Mouse (Mus musculus) heart, adult 2 months (tissue): Measurements from ENCODE around the gene Bloc1s5. TPM values are rescaled to one million over a fixed set of nuclear protein-coding genes. Genes with fewer than 3 reads are reported as not detected.

Source experiments
- DNase-seq, 2 experiments: peaks; one replicate each; pipeline ENCODE4 v3.0.0; 2021
- H3K27ac ChIP-seq: fragments of 200-600 bp; 2 replicates; pipeline ENCODE4 v1.8.1; 2022
- H3K27me3 ChIP-seq: fragments of 200-500 bp; 2 replicates; pipeline ENCODE4 v1.6.1; 2012; ENCODE audit warnings: mild to moderate bottlenecking, low read length, inconsistent platforms, mixed read lengths; ENCODE audit not compliant: control insufficient read depth, insufficient read depth
- H3K36me3 ChIP-seq: fragments of 200-500 bp; 2 replicates; pipeline ENCODE4 v1.6.1; 2012; ENCODE audit warnings: low read length, inconsistent platforms; ENCODE audit not compliant: control insufficient read depth, insufficient read depth
- H3K4me1 ChIP-seq: fragments of 200-500 bp; 2 replicates; pipeline ENCODE4 v1.6.1; 2011; ENCODE audit warnings: low read length; ENCODE audit not compliant: control insufficient read depth, insufficient read depth
- H3K4me3 ChIP-seq: fragments of 200-600 bp; 2 replicates; pipeline ENCODE4 v1.8.1; 2022
- H3K79me2 ChIP-seq: fragments of 200-500 bp; replicated peaks from 2 replicates; pipeline ENCODE4 v1.6.1; 2012; ENCODE audit warnings: mild to moderate bottlenecking, inconsistent platforms, low read length, moderate library complexity, mixed read lengths; ENCODE audit not compliant: control insufficient read depth, insufficient read depth
- H3K9ac ChIP-seq: fragments of 200-500 bp; 2 replicates; pipeline ENCODE4 v1.6.1; 2012; ENCODE audit warnings: low read depth, mild to moderate bottlenecking, control low read depth, inconsistent platforms, low read length, mixed read lengths
- CTCF ChIP-seq: fragments of 200-600 bp; IDR thresholded peaks from 2 replicates; pipeline ENCODE4 v1.8.1; 2022; ENCODE audit warnings: antibody characterized with exemption, mild to moderate bottlenecking, moderate library complexity
- EP300 ChIP-seq: fragments of 200-500 bp; IDR thresholded peaks from 2 replicates; pipeline ENCODE4 v1.6.1; 2011; ENCODE audit warnings: low read depth, low read length, control low read depth; ENCODE audit not compliant: insufficient read depth
- POLR2A ChIP-seq: fragments of 200-500 bp; IDR thresholded peaks from 2 replicates; pipeline ENCODE4 v1.6.1; 2011; ENCODE audit warnings: mild to moderate bottlenecking, low read depth, low read length, control low read depth; ENCODE audit not compliant: insufficient read depth
- WGBS: fragments of 180-500 bp; shearing (Covaris S2); methylation state at CpG from one replicate; pipeline ENCODE4 v1.1.7; 2018; 5-methylcytosine and 5-hydroxymethylcytosine counted together
- intact Hi-C: fragments of 180-260 bp; cut with DNase I; formaldehyde crosslinking; loops from one replicate; pipeline ENCODE4 v1.15.1; 2025
- polyA plus RNA-seq: library from polyadenylated mRNA; depleted of rRNA; stranded (reverse); fragments of >200 nt; gene quantifications from 2 replicates; pipeline ENCODE4 v1.2.3, GENCODE M21; 2012
- total RNA-seq, 2 experiments: library from RNA; stranded (reverse); gene quantifications; 2 replicates each; pipeline ENCODE4 v1.2.3; 2021

The Bloc1s5 gene
- total and polyA plus RNA-seq, 3 experiments = 5.2 to 12.0 (median 10.5) TPM

DNA sequence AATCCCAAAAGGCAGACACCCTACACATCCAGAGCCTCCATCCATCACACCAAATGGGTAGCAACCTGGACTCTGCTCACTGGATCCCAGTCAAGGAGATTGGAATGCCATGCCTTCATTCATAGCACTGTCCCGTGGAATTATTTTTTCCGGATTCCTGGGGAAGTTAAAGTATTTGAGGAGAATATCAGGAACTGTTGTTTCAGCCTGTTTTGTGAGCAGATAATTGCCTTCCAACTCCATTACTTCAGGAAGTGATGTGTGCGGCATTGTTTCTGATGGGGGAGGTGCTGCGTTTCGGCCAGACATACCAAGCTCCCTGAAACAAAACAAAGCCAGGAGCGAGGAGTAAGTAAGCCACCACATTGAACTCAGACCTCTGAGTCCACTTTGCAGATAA, 41.8 kb downstream of the Bloc1s5 start:
- Histone ChIP-seq H3K27ac (peak overlapping the region; percentile 78), H3K4me3 (no peak overlapping the region), H3K27me3 (no peaks in the 10 kb centered on the region), H3K36me3 (peaks cover 5% of the 10 kb centered on the region; the same call in 1 of the 2 replicates), H3K79me2 (no peaks in the 10 kb centered on the region), H3K4me1 (peaks cover 4% of the 10 kb centered on the region), H3K9ac (no peak overlapping the region)
- intact Hi-C loops = no loop called here
- peak; percentile 45; the same call in 1 of the 2 replicates for TF ChIP-seq POLR2A
- TF ChIP-seq CTCF = no peak
- TF ChIP-seq EP300 = peak; percentile 94; the same call in 1 of the 2 replicates
- peak; percentile 48 to 73 for DNase-seq
- 17% methylated on average over 6 of the region's 6 CpGs for WGBS

- intact Hi-C loops = no loop called here
- no peak overlapping the region for H3K27ac ChIP-seq
Observed at GRCm38 (mm10) chr13:38587350-38587749, 47.6 kb downstream of the Bloc1s5 start.

DNA sequence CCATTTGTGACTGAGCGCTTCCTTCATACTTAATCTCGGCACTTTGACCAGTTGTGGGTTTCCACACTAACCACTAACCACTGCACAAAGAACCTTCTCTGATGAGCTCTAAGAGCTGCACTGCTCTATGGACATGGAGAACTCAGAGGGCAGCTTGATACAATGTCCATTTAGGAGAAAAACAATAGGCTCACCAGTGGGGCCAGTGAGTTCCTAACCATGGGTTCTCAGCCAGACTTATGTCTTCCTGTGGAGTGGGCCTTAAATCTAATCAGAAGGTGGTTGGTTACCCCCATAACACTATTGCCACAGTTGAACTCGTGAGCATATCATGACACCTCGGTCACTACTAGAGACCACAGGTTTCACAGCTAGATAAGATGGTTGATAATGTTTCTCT, 48.5 kb downstream of the Bloc1s5 start:
- TF ChIP-seq CTCF = no peak
- no peak for TF ChIP-seq POLR2A
- TF ChIP-seq EP300 = no peak
- no peaks in the 10 kb centered on the region for H3K79me2 ChIP-seq
- H3K9ac ChIP-seq = no peak overlapping the region
- H3K36me3 ChIP-seq = no peaks in the 10 kb centered on the region
- 82% methylated on average over 4 of the region's 4 CpGs for WGBS
- no peak overlapping the region for H3K27ac ChIP-seq
- no peak overlapping the region for H3K4me3 ChIP-seq
- H3K4me1 ChIP-seq = peaks cover 6% of the 10 kb centered on the region
- intact Hi-C loops = no loop called here
- no peaks in the 10 kb centered on the region for H3K27me3 ChIP-seq
- DNase-seq = no peak

More at GRCm38 (mm10) chr13:38587350-38587749, 47.6 kb downstream of the Bloc1s5 start:
- Histone ChIP-seq H3K4me1 (peaks cover 5% of the 10 kb centered on the region), H3K4me3 (no peak overlapping the region), H3K79me2 (no peaks in the 10 kb centered on the region), H3K27me3 (no peaks in the 10 kb centered on the region), H3K9ac (no peak overlapping the region), H3K36me3 (no peaks in the 10 kb centered on the region)
- DNase-seq = no peak
- WGBS = 93% methylated on average over 5 of the region's 5 CpGs
- TF ChIP-seq POLR2A (no peak), CTCF (no peak), EP300 (no peak)

- Histone ChIP-seq H3K4me1 (peaks cover 6% of the 10 kb centered on the region), H3K79me2 (no peaks in the 10 kb centered on the region), H3K4me3 (no peak overlapping the region), H3K27ac (peak overlapping the region; percentile 50), H3K9ac (no peak overlapping the region), H3K36me3 (no peaks in the 10 kb centered on the region), H3K27me3 (no peaks in the 10 kb centered on the region)
- DNase-seq = peak; percentile 29 to 52
- intact Hi-C loops = no loop called here
- TF ChIP-seq EP300 (0 out of 2 replicates have a peak, but pooled peaks have one; percentile 59), CTCF (no peak)
- 28% methylated on average over 3 of the region's 3 CpGs for WGBS
Observed at GRCm38 (mm10) chr13:38582768-38583167, 52.1 kb downstream of the Bloc1s5 start.

GRCm38 (mm10) chr13:38580601-38581457, 54.1 kb downstream of the Bloc1s5 start:
- no peaks in the 10 kb centered on the region for H3K36me3 ChIP-seq
- peaks cover 6% of the 10 kb centered on the region for H3K4me1 ChIP-seq
- no peak overlapping the region for H3K9ac ChIP-seq
- intact Hi-C loops = loop anchor here (2.0 kb wide), 2 partner anchors 52 to 238 kb away; partner anchors contain the start of gene Txndc5
- peak; percentile 67 to 82 for DNase-seq
- H3K27ac ChIP-seq = peak overlapping the region; percentile 39
- no peaks in the 10 kb centered on the region for H3K27me3 ChIP-seq
- peak overlapping the region; percentile 44 for H3K4me3 ChIP-seq
- WGBS = 37% methylated on average over 11 of the region's 11 CpGs
- H3K79me2 ChIP-seq = no peaks in the 10 kb centered on the region
- 0 out of 2 replicates have a peak, but pooled peaks have one; percentile 56 for TF ChIP-seq EP300
- TF ChIP-seq POLR2A = no peak
- peak; percentile 87 for TF ChIP-seq CTCF

DNA sequence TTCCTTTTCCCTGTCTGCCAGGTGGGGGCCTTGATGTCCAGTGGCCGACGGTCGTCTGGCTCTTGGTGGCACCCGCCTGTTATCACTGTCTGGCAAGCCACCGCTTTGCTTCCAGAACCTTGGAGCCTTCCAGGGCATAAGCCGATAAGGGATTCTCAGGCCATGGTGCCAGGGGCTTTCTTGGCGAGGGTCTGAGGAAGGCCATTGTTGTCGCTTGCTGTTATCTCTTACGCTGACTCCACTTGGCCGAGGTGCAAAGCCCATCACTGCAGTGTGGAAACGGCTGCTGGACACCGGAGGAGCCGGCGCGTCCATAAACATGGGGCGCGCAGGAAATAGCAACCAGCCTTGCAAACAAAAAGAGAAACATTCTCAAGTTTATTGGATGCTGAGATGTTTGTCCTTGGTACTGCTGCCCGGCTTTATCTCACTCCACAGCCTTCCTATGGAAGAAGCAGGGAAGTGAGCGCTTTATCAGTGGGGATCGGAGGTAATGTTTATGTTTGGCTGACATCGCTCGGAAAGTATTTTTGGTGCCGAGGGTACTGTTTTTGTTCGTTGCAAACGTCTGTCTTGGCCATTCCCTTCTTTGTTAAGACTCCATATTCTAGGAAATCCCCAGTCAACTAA, 54.8 kb downstream of the Bloc1s5 start:
- peak overlapping the region; percentile 39 for H3K27ac ChIP-seq
- H3K4me1 ChIP-seq = peaks cover 6% of the 10 kb centered on the region
- H3K79me2 ChIP-seq = no peaks in the 10 kb centered on the region
- no peaks in the 10 kb centered on the region for H3K36me3 ChIP-seq
- H3K9ac ChIP-seq = no peak overlapping the region
- TF ChIP-seq EP300 (no peak), POLR2A (no peak), CTCF (no peak)
- H3K4me3 ChIP-seq = peak overlapping the region; percentile 44
- intact Hi-C loops = loop anchor here (2.0 kb wide), 2 partner anchors 51 to 237 kb away; partner anchors contain the start of gene Txndc5
- H3K27me3 ChIP-seq = no peaks in the 10 kb centered on the region
- DNase-seq = peak; percentile 54 to 72
- 3% methylated on average over 25 of the region's 25 CpGs for WGBS
